Mouse (Mus musculus): Measurements from ENCODE around the gene Gm49027.
A peak's percentile ranks its signal among the peaks of the same experiment; 100 is the strongest.

Gm49027 gene

DNA sequence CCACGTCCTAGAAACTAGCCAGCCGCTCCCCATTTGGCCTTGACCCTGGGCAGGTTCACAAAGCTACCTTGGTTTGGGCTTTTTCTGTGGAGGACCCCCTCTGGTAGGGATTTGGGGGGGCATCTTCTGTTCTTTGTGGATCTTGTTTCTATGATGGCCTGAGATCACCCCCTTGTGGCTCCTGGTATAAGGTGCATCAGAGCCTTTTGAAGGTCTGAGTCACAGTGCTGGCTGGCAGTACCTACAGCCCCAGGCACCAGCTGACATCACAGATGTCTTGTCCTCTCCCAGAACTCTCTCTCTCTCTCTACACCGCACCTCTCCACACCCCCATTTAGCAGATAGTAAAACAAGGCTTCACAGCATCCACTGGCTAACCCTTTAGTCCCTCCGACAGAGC lies 25.6 kb downstream of the Gm49027 start:
- peak; percentile 39 for DNase-seq

DNA sequence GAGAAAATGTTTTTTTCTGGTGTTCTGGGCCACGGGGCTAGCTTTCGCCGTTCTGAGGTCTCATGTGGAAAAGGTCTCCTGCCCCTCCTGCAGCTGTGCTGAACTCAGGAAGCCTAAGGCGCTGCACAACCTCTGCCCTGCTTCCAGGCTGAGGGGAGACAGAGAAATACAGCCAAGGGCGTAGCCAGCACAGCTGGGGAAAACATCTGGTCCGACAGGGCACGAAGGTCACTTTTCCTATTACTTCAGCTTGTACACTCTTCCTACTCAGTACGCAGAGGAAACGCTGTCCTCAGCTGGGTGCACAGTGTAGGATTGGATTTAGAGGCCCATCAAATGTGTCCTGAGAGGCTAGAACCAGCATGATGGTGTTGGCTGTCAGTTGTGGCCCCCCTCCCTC lies 35.4 kb downstream of the Gm49027 start:
- DNase-seq = no peak

DNA sequence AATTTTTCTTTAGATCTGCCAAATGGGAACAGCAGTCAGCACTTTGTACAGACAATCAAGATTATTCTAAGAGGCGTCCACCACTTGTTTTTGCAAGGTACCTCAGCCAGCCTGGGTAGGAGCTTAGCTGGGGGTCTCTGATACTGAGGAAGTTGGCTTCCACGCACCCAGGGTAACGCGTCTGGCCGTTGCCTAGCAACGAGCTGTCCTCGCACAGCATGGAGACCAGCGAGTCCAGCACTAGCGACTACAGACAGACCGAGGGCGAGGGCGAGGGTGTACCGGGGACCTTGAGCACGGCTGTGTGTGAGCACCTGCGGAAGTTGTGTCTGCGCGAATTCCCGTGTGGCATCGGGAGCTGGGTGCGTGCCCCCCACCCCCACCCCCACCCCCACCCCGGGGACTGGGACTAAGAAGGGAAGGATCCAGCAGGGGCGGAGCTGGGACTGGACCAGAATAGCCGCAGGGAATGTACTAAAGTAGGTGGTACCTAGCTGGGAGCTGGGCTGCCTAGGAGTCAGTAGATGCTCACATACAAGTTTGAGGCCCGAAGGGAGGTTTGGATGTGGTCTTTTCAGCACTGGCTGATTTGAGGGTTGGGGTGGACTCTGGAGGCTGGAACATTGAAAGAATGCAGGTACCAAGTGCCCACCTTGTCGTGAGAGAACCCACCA lies 36.0 kb downstream of the Gm49027 start, which contains the start of the genes Lrrc43 and Il31:
TSS of gene Lrrc43 (plus strand) at position 194 of the 674 bp plus-strand sequence.
TSS of gene Il31 (minus strand) at position 378 of the 674 bp plus-strand sequence.
- no peak for DNase-seq

DNA sequence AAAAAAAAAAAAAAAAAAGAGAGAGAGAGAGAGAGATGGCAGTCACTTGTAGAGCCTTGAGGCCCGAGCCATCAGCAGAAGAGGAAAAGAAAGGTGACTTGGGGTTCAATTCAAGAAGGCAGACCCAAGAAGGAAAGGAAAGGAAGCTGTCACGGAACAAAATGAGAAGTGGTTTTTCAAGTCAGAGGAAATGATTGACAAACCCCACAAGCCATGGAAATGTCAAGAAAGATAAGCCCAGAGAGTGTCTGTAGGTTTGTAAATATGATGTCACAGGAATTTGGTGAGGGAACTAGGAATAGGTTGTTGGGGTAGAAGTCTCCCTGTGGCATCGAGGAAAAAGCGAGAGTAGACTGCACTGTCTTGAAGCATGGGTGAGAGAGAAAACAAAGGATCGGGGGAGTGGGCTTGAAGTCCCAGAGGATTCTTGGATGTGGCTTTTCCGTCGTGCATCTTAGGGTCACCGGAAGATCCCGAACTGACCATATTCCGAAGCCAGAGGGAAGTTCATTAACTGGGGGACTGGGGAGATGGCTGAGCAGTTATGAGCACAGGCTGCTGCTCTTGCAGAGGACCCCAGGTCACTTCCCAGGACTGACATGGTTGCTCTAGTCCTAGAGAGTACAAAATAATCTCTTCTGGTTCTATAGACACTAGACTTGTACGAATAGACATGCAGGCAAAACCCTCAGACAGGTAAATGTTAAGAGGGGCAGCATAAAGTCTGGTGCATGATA lies 37.5 kb downstream of the Gm49027 start:
- no peak for DNase-seq

DNA sequence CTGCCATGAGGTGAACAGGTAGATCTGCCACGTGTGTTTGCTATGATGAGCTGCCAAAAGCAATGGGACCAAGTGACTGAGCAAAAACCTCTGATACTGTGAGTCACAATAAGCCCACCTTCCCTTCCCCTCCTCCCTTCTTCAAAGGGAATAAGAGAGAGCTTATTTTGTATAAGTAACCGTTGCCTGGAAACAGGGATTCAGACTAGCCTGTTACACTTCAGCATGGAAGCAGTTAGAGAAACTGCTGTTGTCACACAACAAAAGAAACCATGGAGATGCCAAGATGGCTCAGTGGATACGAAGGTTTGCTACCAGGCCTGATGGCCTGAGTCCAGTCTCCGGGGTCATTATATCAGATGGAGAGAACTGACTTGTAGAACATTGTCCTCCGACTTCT lies 51.5 kb downstream of the Gm49027 start:
- no peak for DNase-seq

DNA sequence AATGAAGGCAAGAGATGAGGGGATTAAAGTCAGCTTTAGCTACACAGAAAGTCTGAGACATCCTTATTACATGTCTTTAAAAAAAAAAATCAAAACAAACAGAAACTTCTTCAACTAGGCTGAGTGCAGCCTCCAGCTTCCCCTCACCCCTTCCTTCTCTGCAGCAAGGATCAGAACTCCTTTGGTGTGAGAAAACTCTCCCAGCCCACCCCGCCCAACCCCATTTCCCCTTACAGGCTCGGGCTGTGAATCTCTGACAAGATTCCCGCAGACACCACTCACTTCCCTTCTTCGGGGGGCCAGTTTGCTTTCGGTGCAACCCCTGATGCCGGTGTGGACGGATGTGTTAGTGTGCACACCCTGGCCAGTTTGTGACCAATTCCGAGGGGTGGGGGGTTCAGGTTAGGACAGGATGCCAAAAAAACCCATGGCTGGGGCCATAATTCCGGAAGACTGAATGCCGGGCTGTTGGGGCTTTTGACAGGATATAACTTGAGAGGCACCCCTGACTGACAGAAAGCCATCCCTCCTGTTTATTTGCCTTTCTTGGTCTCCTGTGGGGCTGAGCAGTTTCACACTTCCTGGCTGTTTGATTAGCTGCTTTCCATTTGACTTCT lies 54.4 kb downstream of the Gm49027 start:
- no peak for DNase-seq

DNA sequence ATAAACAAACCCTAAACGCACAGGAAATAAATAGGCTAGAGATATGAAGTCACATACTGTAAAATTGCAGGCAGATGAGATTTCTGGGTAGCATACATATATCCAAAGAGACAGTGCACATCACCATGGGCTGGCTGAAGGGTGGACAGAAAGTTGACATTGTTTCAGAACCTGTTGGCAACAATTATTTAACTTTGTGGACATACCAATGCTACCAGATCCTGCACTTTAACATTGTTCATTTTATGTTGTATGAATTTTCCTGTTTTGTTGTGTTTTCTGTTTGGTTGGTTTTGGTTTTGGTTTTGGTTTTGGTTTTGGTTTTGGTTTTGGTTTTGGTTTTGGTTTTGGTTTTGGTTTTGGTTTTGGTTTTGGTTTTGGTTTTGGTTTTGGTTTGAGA lies 60.6 kb downstream of the Gm49027 start:
- DNase-seq = no peak
